Mouse (Mus musculus) forebrain, embryonic 14.5 days (tissue): ENCODE data around the gene Stac. TPM values are rescaled to one million over a fixed set of nuclear protein-coding genes. Genes with fewer than 3 reads are reported as not detected.

ENCODE experiments used
- ATAC-seq: fragments of 200-750 bp; cut with Nextera tagmentation; 2 replicates; pipeline ENCODE4 v1.8.0; 2017; ENCODE audit warnings: mild to moderate bottlenecking, moderate library complexity
- DNase-seq: peaks from one replicate; pipeline ENCODE4 v3.0.0-alpha.2; 2015; ENCODE audit warnings: low spot score
- H3K27ac ChIP-seq: fragments of 300-500 bp; sonication (generic); 2 replicates; pipeline ENCODE4 v1.5.1; 2014; ENCODE audit warnings: low read depth, mild to moderate bottlenecking, control low read depth, low read length, moderate library complexity
- H3K27me3 ChIP-seq: fragments of 300-500 bp; sonication (generic); replicated peaks from 2 replicates; pipeline ENCODE4 v1.6.1; 2014; ENCODE audit warnings: low read length, control low read depth, mixed read lengths; ENCODE audit not compliant: control insufficient read depth, insufficient read depth
- H3K36me3 ChIP-seq: fragments of 300-500 bp; sonication (generic); 2 replicates; pipeline ENCODE4 v1.6.1; 2014; ENCODE audit warnings: low read length, control low read depth; ENCODE audit not compliant: control insufficient read depth, insufficient read depth
- H3K4me1 ChIP-seq: fragments of 300-500 bp; sonication (generic); 2 replicates; pipeline ENCODE4 v1.6.1; 2014; ENCODE audit warnings: antibody characterized with exemption, low read length, control low read depth; ENCODE audit not compliant: control insufficient read depth, insufficient read depth
- H3K4me2 ChIP-seq: fragments of 300-500 bp; sonication (generic); 2 replicates; pipeline ENCODE4 v1.6.1; 2014; ENCODE audit warnings: mild to moderate bottlenecking, control low read depth, low read length
- H3K4me3 ChIP-seq: fragments of 300-500 bp; sonication (generic); 2 replicates; pipeline ENCODE4 v1.5.1; 2014; ENCODE audit warnings: low read depth, low read length, control low read depth
- H3K9ac ChIP-seq: fragments of 300-500 bp; sonication (generic); 2 replicates; pipeline ENCODE4 v1.6.1; 2014; ENCODE audit warnings: mild to moderate bottlenecking, low read length, control low read depth, moderate library complexity
- H3K9me3 ChIP-seq: fragments of 300-500 bp; sonication (generic); replicated peaks from 2 replicates; pipeline ENCODE4 v1.6.1; 2016; ENCODE audit warnings: low read length, control low read depth, mixed read lengths; ENCODE audit not compliant: control insufficient read depth
- WGBS: fragments of 180-500 bp; shearing (Covaris S2); extraction: QIAGEN DNeasy Blood & Tissue Kit; methylation state at CpG from one replicate; pipeline ENCODE4 v1.1.7; 2014; 5-methylcytosine and 5-hydroxymethylcytosine counted together
- polyA plus RNA-seq: library from polyadenylated mRNA; unstranded; fragments of >200 nt; fragmentation: Nextera tagmentation; extraction: Ambion mirVana; gene quantifications from 2 replicates; pipeline ENCODE4 v1.2.1, GENCODE M21; 2014

Gene Stac
- polyA plus RNA-seq, result 2.8 and 3.4 TPM in 2 replicates

- peak; percentile 88 for ATAC-seq
- H3K4me2 ChIP-seq, result peak within 1 kb of the TSS; percentile 94
- H3K36me3 ChIP-seq, result no peaks in the 10 kb centered on the region
- whole genome bisulfite sequencing, result 2% methylated on average over 63 of the region's 64 CpGs
- no peaks in the 10 kb centered on the region for H3K4me1 ChIP-seq
- H3K9ac ChIP-seq, result peak within 1 kb of the TSS; percentile 62
- no peaks in the 10 kb centered on the region for H3K9me3 ChIP-seq
- H3K4me3 ChIP-seq, result peak within 1 kb of the TSS; percentile 54
- no peaks in the 10 kb centered on the region for H3K27me3 ChIP-seq
- peak; percentile 31 for DNase-seq
- H3K27ac ChIP-seq, result no peak within 1 kb of the TSS
Measured at GRCm38 (mm10) chr9:111689680-111690483, at the start of gene Stac. Gene Stac (minus strand): TSS chr9:111690348.

GRCm38 (mm10) chr9:111739431-111740245, 49.5 kb upstream of the Stac start:
- DNase-seq (peak; percentile 2), ATAC-seq (no peak)
- Histone ChIP-seq H3K4me1 (no peaks in the 10 kb centered on the region), H3K4me3 (no peak overlapping the region), H3K9ac (no peak overlapping the region), H3K4me2 (no peak overlapping the region), H3K9me3 (no peaks in the 10 kb centered on the region), H3K27me3 (no peaks in the 10 kb centered on the region), H3K36me3 (no peaks in the 10 kb centered on the region), H3K27ac (no peak overlapping the region)
- WGBS, result 71% methylated on average over 10 of the region's 10 CpGs

GRCm38 (mm10) chr9:111739026-111739425, 48.9 kb upstream of the Stac start:
- peak; percentile 7 for DNase-seq

GRCm38 (mm10) chr9:111737796-111738195, 47.6 kb upstream of the Stac start:
- H3K9me3 ChIP-seq, result no peaks in the 10 kb centered on the region
- ATAC-seq (no peak), DNase-seq (no peak)
- H3K27me3 ChIP-seq, result no peaks in the 10 kb centered on the region
- H3K36me3 ChIP-seq, result no peaks in the 10 kb centered on the region
- no peak overlapping the region for H3K4me3 ChIP-seq
- no peak overlapping the region for H3K4me2 ChIP-seq
- WGBS, result 94% methylated on average over 2 of the region's 2 CpGs
- no peak overlapping the region for H3K9ac ChIP-seq
- no peaks in the 10 kb centered on the region for H3K4me1 ChIP-seq
- H3K27ac ChIP-seq, result no peak overlapping the region

More at GRCm38 (mm10) chr9:111739026-111739425, 48.9 kb upstream of the Stac start:
- Histone ChIP-seq H3K27me3 (no peaks in the 10 kb centered on the region), H3K4me1 (no peaks in the 10 kb centered on the region), H3K9me3 (no peaks in the 10 kb centered on the region), H3K4me3 (no peak overlapping the region), H3K36me3 (no peaks in the 10 kb centered on the region), H3K27ac (no peak overlapping the region), H3K9ac (no peak overlapping the region), H3K4me2 (no peak overlapping the region)
- ATAC-seq, result no peak
- WGBS, result 71% methylated on average over 3 of the region's 3 CpGs

GRCm38 (mm10) chr9:111735931-111736330, 45.8 kb upstream of the Stac start:
- Histone ChIP-seq H3K27ac (no peak overlapping the region), H3K9ac (no peak overlapping the region), H3K27me3 (no peaks in the 10 kb centered on the region), H3K4me3 (no peak overlapping the region), H3K4me2 (no peak overlapping the region), H3K4me1 (no peaks in the 10 kb centered on the region), H3K36me3 (no peaks in the 10 kb centered on the region), H3K9me3 (no peaks in the 10 kb centered on the region)
- no peak for ATAC-seq
- DNase-seq, result no peak
- 84% methylated on average over 3 of the region's 3 CpGs for WGBS

- Histone ChIP-seq H3K4me1 (no peaks in the 10 kb centered on the region), H3K9ac (no peak overlapping the region), H3K4me2 (no peak overlapping the region), H3K27ac (no peak overlapping the region), H3K4me3 (no peak overlapping the region), H3K36me3 (no peaks in the 10 kb centered on the region), H3K27me3 (no peaks in the 10 kb centered on the region), H3K9me3 (no peaks in the 10 kb centered on the region)
- ATAC-seq (no peak), DNase-seq (no peak)
- WGBS, result 84% methylated on average over 9 of the region's 9 CpGs
Measured at GRCm38 (mm10) chr9:111731939-111732670, 42.0 kb upstream of the Stac start.

GRCm38 (mm10) chr9:111724981-111725593, 34.9 kb upstream of the Stac start:
- no peak overlapping the region for H3K4me2 ChIP-seq
- H3K36me3 ChIP-seq, result no peaks in the 10 kb centered on the region
- 5% methylated on average over 5 of the region's 5 CpGs for WGBS
- DNase-seq, result no peak
- no peaks in the 10 kb centered on the region for H3K27me3 ChIP-seq
- H3K9me3 ChIP-seq, result no peaks in the 10 kb centered on the region
- no peaks in the 10 kb centered on the region for H3K4me1 ChIP-seq
- no peak for ATAC-seq
- H3K4me3 ChIP-seq, result no peak overlapping the region
- H3K9ac ChIP-seq, result no peak overlapping the region
- no peak overlapping the region for H3K27ac ChIP-seq

- DNase-seq (no peak), ATAC-seq (no peak)
- 58% methylated on average over 3 of the region's 3 CpGs for WGBS
- Histone ChIP-seq H3K27me3 (no peaks in the 10 kb centered on the region), H3K9me3 (no peaks in the 10 kb centered on the region), H3K4me1 (no peaks in the 10 kb centered on the region), H3K27ac (no peak overlapping the region), H3K36me3 (no peaks in the 10 kb centered on the region), H3K4me3 (no peak overlapping the region), H3K9ac (no peak overlapping the region), H3K4me2 (no peak overlapping the region)
Measured at GRCm38 (mm10) chr9:111714457-111714856, 24.3 kb upstream of the Stac start.
